Mouse (Mus musculus) limb, embryonic 13.5 days (tissue): ENCODE data around the gene Fam131b. TPM values are rescaled to one million over a fixed set of nuclear protein-coding genes. Genes with fewer than 3 reads are reported as not detected.

Experiments
- ATAC-seq: fragments of 200-750 bp; cut with Nextera tagmentation; 2 replicates; pipeline ENCODE4 v1.8.0; 2017; ENCODE audit warnings: low read depth, moderate number of reproducible peaks, moderate TSS enrichment; ENCODE audit not compliant: low FRiP score
- H3K27ac ChIP-seq: fragments of 300-500 bp; sonication (generic); 2 replicates; pipeline ENCODE4 v1.5.1; 2015; ENCODE audit warnings: inconsistent platforms, mild to moderate bottlenecking, moderate library complexity
- H3K27me3 ChIP-seq: fragments of 300-500 bp; sonication (generic); 2 replicates; pipeline ENCODE4 v1.6.1; 2015; ENCODE audit warnings: mild to moderate bottlenecking, inconsistent platforms
- H3K36me3 ChIP-seq: fragments of 300-500 bp; sonication (generic); 2 replicates; pipeline ENCODE4 v1.6.1; 2015; ENCODE audit warnings: inconsistent platforms, mild to moderate bottlenecking, moderate library complexity
- H3K4me1 ChIP-seq: fragments of 300-500 bp; sonication (generic); 2 replicates; pipeline ENCODE4 v1.6.1; 2015; ENCODE audit warnings: inconsistent platforms
- H3K4me2 ChIP-seq: fragments of 300-500 bp; sonication (generic); replicated peaks from 2 replicates; pipeline ENCODE4 v1.6.1; 2015; ENCODE audit warnings: inconsistent platforms, mild to moderate bottlenecking, moderate library complexity
- H3K4me3 ChIP-seq: fragments of 300-500 bp; sonication (generic); 2 replicates; pipeline ENCODE4 v1.5.1; 2015; ENCODE audit warnings: moderate library complexity, mild to moderate bottlenecking, inconsistent platforms
- H3K9ac ChIP-seq: fragments of 300-500 bp; sonication (generic); 2 replicates; pipeline ENCODE4 v1.6.1; 2015; ENCODE audit warnings: mild to moderate bottlenecking, inconsistent platforms
- H3K9me3 ChIP-seq: fragments of 300-500 bp; sonication (generic); 2 replicates; pipeline ENCODE4 v1.6.1; 2016; ENCODE audit warnings: inconsistent platforms
- WGBS: fragments of 180-500 bp; shearing (Covaris S2); methylation state at CpG from one replicate; pipeline ENCODE4 v1.1.7; 2015; 5-methylcytosine and 5-hydroxymethylcytosine counted together
- polyA plus RNA-seq: library from polyadenylated mRNA; unstranded; fragments of >200 nt; fragmentation: Nextera tagmentation; extraction: Ambion mirVana; gene quantifications from 2 replicates; pipeline ENCODE4 v1.2.1, GENCODE M21; 2015

The Fam131b gene
- polyA plus RNA-seq, 1 experiment from 2014 or later, result 0.56 TPM

- no peak for ATAC-seq
- no peaks in the 10 kb centered on the region for H3K36me3 ChIP-seq
- H3K27me3 ChIP-seq, result no peaks in the 10 kb centered on the region
- H3K9me3 ChIP-seq, result no peaks in the 10 kb centered on the region
- peaks cover 6% of the 10 kb centered on the region; the same call in 1 of the 2 replicates for H3K4me1 ChIP-seq
- H3K4me3 ChIP-seq, result no peak overlapping the region
- H3K27ac ChIP-seq, result no peak overlapping the region
- WGBS, result 78% methylated on average over 9 of the region's 9 CpGs
- H3K9ac ChIP-seq, result no peak overlapping the region
- no peak overlapping the region for H3K4me2 ChIP-seq
Observed at GRCm38 (mm10) chr6:42343361-42344120, 19.1 kb upstream of the Fam131b start.

DNA sequence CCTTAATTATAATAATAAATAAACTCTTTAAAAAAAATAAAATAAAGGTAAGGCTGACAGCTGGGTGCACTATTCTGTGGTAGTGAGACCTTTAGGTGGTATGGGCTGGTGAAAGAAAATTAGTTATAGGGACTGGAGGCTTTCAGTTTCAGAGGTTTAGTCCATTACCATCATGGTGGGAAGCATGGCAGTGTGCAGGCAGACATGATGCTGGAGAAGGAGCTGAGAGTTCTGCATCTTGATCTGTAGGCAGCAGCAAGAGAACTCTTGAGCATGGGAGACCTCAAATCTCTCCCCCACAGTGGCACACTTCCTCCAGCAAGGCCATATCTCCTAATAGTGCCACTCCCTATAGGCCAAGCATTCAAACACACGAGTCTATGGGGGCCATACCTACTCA, 17.7 kb upstream of the Fam131b start:
- H3K9ac ChIP-seq, result no peak overlapping the region
- no peaks in the 10 kb centered on the region for H3K36me3 ChIP-seq
- H3K4me3 ChIP-seq, result no peak overlapping the region
- H3K27me3 ChIP-seq, result no peaks in the 10 kb centered on the region
- H3K4me1 ChIP-seq, result no peaks in the 10 kb centered on the region
- no peak overlapping the region for H3K27ac ChIP-seq
- no peak for ATAC-seq
- 79% methylated on average over 1 of the region's 1 CpGs for WGBS
- no peaks in the 10 kb centered on the region for H3K9me3 ChIP-seq
- no peak overlapping the region for H3K4me2 ChIP-seq

DNA sequence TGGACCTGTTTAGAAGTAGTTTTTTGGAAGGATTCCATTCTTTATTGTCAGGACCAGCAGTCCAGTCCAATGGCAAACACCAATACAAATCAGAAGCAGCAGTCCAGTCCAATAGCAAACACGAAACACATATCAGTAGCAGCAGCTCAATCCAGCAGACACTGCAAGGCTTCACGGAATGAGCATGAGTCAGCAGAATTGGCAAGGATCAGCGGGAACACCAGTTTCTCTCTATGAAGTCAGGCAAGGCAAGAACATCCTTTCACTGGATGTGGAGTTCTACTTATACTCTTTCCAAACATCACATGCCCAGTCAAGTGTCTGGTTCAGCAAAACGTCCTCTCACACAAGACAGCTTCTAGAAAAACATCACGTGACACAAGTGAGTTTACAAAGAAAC, 15.5 kb upstream of the Fam131b start:
- Histone ChIP-seq H3K4me2 (no peak overlapping the region), H3K36me3 (no peaks in the 10 kb centered on the region), H3K27me3 (no peaks in the 10 kb centered on the region), H3K27ac (no peak overlapping the region), H3K4me3 (no peak overlapping the region), H3K4me1 (no peaks in the 10 kb centered on the region), H3K9ac (no peak overlapping the region), H3K9me3 (no peaks in the 10 kb centered on the region)
- ATAC-seq, result no peak
- WGBS, result 74% methylated on average over 5 of the region's 5 CpGs

- no peak for ATAC-seq
- no peak overlapping the region for H3K4me3 ChIP-seq
- H3K9ac ChIP-seq, result no peak overlapping the region
- WGBS, result 85% methylated on average over 2 of the region's 2 CpGs
- H3K36me3 ChIP-seq, result no peaks in the 10 kb centered on the region
- H3K4me1 ChIP-seq, result no peaks in the 10 kb centered on the region
- no peaks in the 10 kb centered on the region for H3K27me3 ChIP-seq
- H3K4me2 ChIP-seq, result no peak overlapping the region
- no peak overlapping the region for H3K27ac ChIP-seq
- no peaks in the 10 kb centered on the region for H3K9me3 ChIP-seq
Observed at GRCm38 (mm10) chr6:42339189-42339588, 14.7 kb upstream of the Fam131b start.

DNA sequence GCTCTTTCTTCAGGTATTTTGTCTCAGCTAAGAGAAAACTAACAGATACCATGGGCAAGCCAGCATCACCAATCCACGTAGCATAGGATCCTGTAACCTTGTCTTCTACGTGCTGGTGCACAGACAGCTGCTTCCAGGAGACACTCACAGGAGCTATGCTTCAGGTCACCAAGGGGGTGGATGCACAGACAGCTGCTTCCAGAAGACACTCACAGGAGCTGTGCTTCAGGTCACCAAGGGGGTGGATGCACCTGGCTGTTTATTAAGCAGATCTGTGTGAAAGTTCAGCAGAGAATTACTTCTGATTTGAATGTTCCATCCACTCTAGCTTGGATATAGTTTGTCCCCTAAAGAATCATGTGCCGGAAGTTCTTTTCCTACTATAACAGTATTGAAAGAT, 6.5 kb upstream of the Fam131b start:
- ATAC-seq, result no peak
- H3K36me3 ChIP-seq, result no peaks in the 10 kb centered on the region
- H3K4me2 ChIP-seq, result no peak overlapping the region
- H3K9ac ChIP-seq, result no peak overlapping the region
- H3K4me1 ChIP-seq, result no peaks in the 10 kb centered on the region
- no peak overlapping the region for H3K4me3 ChIP-seq
- H3K27ac ChIP-seq, result no peak overlapping the region
- WGBS, result 89% methylated on average over 3 of the region's 3 CpGs
- H3K27me3 ChIP-seq, result no peaks in the 10 kb centered on the region
- H3K9me3 ChIP-seq, result no peaks in the 10 kb centered on the region

DNA sequence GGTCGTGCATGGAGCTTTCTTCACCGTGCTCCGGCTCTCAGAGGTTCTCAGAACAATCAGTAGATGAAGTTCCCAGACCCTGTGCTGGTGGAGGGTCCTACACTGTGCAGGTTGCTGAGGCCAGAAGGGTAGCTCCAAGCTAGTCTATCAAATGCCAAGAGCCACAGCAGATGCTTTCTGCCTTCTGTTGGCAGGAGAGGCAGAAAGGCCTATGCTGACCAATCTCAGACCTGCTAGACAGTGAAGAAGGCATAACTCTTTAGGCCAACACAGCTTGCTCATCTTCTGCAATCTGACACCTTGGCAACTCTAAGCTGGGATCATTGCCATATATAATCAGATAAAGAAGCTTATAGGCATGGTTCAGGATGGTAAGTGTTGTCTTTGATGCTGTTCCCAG, 5.8 kb upstream of the Fam131b start:
- no peak for ATAC-seq
- Histone ChIP-seq H3K36me3 (no peaks in the 10 kb centered on the region), H3K4me3 (no peak overlapping the region), H3K4me1 (no peaks in the 10 kb centered on the region), H3K4me2 (no peak overlapping the region), H3K27me3 (no peaks in the 10 kb centered on the region), H3K9ac (no peak overlapping the region), H3K9me3 (no peaks in the 10 kb centered on the region), H3K27ac (no peak overlapping the region)
- WGBS, result 72% methylated on average over 3 of the region's 3 CpGs

- 73% methylated on average over 3 of the region's 3 CpGs for WGBS
- H3K27ac ChIP-seq, result no peak overlapping the region
- ATAC-seq, result no peak
- no peaks in the 10 kb centered on the region for H3K9me3 ChIP-seq
- H3K4me1 ChIP-seq, result peaks cover 2% of the 10 kb centered on the region
- peaks cover 9% of the 10 kb centered on the region for H3K27me3 ChIP-seq
- H3K4me2 ChIP-seq, result no peak overlapping the region
- no peak overlapping the region for H3K4me3 ChIP-seq
- H3K36me3 ChIP-seq, result no peaks in the 10 kb centered on the region
- H3K9ac ChIP-seq, result no peak overlapping the region
Observed at GRCm38 (mm10) chr6:42328757-42329156, 4.3 kb upstream of the Fam131b start.

DNA sequence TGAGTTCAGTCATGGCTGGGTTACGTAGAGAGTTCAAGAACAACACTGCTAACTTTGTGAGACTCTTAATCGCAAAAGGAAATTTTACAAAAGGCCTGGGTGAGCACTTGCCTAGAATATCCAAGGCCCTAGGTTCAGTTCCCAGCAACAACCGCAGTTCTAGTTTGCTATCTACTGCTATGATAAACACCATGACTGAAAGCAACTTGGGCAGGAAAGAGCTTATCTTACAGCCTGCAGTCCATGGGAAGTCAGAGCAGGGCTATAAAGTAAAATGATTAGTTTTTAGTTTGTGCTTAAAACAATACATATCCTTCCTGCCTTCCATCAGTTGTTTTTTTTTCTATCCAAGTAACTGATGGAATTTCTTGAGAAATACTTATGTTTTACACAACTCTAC, 2.1 kb upstream of the Fam131b start:
- 94% methylated on average over 3 of the region's 3 CpGs for WGBS
- ATAC-seq, result no peak
- H3K9me3 ChIP-seq, result no peaks in the 10 kb centered on the region
- H3K4me3 ChIP-seq, result no peak overlapping the region
- no peaks in the 10 kb centered on the region for H3K36me3 ChIP-seq
- H3K27ac ChIP-seq, result no peak overlapping the region
- H3K4me1 ChIP-seq, result peaks cover 11% of the 10 kb centered on the region
- H3K27me3 ChIP-seq, result peaks cover 31% of the 10 kb centered on the region
- H3K9ac ChIP-seq, result no peak overlapping the region
- H3K4me2 ChIP-seq, result no peak overlapping the region

GRCm38 (mm10) chr6:42325268-42325609, 796 bp upstream of the Fam131b start:
- 2% methylated on average over 7 of the region's 7 CpGs for WGBS
- peaks cover 41% of the 10 kb centered on the region for H3K27me3 ChIP-seq
- H3K36me3 ChIP-seq, result no peaks in the 10 kb centered on the region
- peak overlapping the region; percentile 73 for H3K9ac ChIP-seq
- peaks cover 11% of the 10 kb centered on the region for H3K4me1 ChIP-seq
- peak overlapping the region; percentile 95 for H3K4me2 ChIP-seq
- peak overlapping the region; percentile 66 for H3K4me3 ChIP-seq
- H3K27ac ChIP-seq, result no peak overlapping the region
- ATAC-seq, result no peak
- no peaks in the 10 kb centered on the region for H3K9me3 ChIP-seq

DNA sequence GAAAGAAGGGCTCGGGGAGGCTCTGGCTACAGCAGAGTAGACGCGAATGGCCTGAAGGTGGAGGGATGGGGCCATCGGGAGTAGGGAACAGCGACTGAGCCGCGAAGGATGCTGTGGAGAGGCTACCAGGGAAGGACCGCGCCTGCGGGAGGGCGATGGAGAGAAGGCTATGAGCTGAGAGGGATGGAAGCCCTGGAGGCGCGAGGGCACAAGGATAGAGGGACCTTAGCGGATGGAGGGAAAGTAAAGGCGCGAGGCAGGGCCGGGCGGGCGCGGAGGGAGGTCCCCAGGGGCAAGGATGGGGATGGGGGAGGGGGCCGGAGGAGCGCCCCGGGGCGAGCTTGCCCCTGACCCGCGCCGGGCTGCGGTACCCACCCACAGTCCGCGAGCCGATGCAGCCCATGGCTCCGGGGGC, 369 bp downstream of the Fam131b start:
- peak overlapping the region; percentile 73 for H3K9ac ChIP-seq
- H3K4me1 ChIP-seq, result peaks cover 11% of the 10 kb centered on the region
- H3K36me3 ChIP-seq, result no peaks in the 10 kb centered on the region
- ATAC-seq, result peak; percentile 59
- under 1% methylated on average over 24 of the region's 32 CpGs for WGBS
- no peak overlapping the region for H3K27ac ChIP-seq
- peak overlapping the region; percentile 95 for H3K4me2 ChIP-seq
- peaks cover 41% of the 10 kb centered on the region for H3K27me3 ChIP-seq
- no peaks in the 10 kb centered on the region for H3K9me3 ChIP-seq
- peak overlapping the region; percentile 66 for H3K4me3 ChIP-seq

- Histone ChIP-seq H3K27ac (no peak overlapping the region), H3K9ac (peak overlapping the region; percentile 73), H3K9me3 (no peaks in the 10 kb centered on the region), H3K4me3 (peak overlapping the region; percentile 66), H3K4me1 (peaks cover 11% of the 10 kb centered on the region), H3K36me3 (no peaks in the 10 kb centered on the region), H3K4me2 (peak overlapping the region; percentile 95), H3K27me3 (peaks cover 41% of the 10 kb centered on the region)
- WGBS, result under 1% methylated on average over 28 of the region's 28 CpGs
- ATAC-seq, result 0 out of 2 replicates have a peak, but pooled peaks have one; percentile 3
Observed at GRCm38 (mm10) chr6:42323371-42324066, 924 bp downstream of the Fam131b start.

- no peak overlapping the region for H3K4me2 ChIP-seq
- H3K9me3 ChIP-seq, result no peaks in the 10 kb centered on the region
- 73% methylated on average over 4 of the region's 4 CpGs for WGBS
Observed at GRCm38 (mm10) chr6:42318293-42318692, 6.2 kb downstream of the Fam131b start.

More at GRCm38 (mm10) chr6:42318293-42318692, 6.2 kb downstream of the Fam131b start:
- H3K4me3 ChIP-seq, result no peak overlapping the region
- no peak overlapping the region for H3K27ac ChIP-seq
- no peak for ATAC-seq
- no peak overlapping the region for H3K9ac ChIP-seq
- H3K4me1 ChIP-seq, result peaks cover 4% of the 10 kb centered on the region
- H3K27me3 ChIP-seq, result peaks cover 27% of the 10 kb centered on the region
- H3K36me3 ChIP-seq, result peaks cover 14% of the 10 kb centered on the region; the same call in 1 of the 2 replicates
